In genomic region chr12:89289589-89290274, GRCm38 (mm10) we compare ENCODE assay signal across 19 mouse cellular contexts.
A peak's percentile ranks its signal among the peaks of the same experiment; 100 is the strongest.
DNase-seq lines count a peak whose midpoint lies in the region; ATAC-seq and TF ChIP-seq lines count a peak whose summit lies in the region.
"Had no signal": no experiment of that assay in that cellular context is flagged by ENCODE, and none has a peak within 500 bp of the region (broad histone marks: within the 10 kb centered on the region; RNA-seq: fewer than 3 reads in every experiment).

No protein-coding gene starts in this region.

- TF ChIP-seq CTCF in midbrain, postnatal 0 days (IDR thresholded peaks at IDR 0.05) = no peak

- H3K9ac ChIP-seq in hindbrain, embryonic 14.5 days = peak overlapping the region; percentile 5; the same call in 1 of the 2 replicates
- no peak overlapping the region for H3K9ac ChIP-seq in midbrain, postnatal 0 days (replicated peaks; ENCODE audit: low read length, poor library complexity, severe bottlenecking)
- H3K9ac ChIP-seq: limb, embryonic 15.5 days had no signal

- intact Hi-C loops in gastrocnemius, postnatal 14 days (cut with DNase I; ENCODE audit: low total_unique reads) = no loop called here

- peak; percentile 12 for DNase-seq in gastrocnemius, adult 18-20 months (ENCODE audit: low spot score)
- DNase-seq in gastrocnemius, postnatal 14 days = no peak
- peak; percentile 44 for DNase-seq in hindbrain, embryonic 14.5 days (ENCODE audit: low spot score)
- peak; percentile 65 for DNase-seq in midbrain, postnatal 0 days (ENCODE audit: low spot score)
- DNase-seq in cerebellum, postnatal 4 days (ENCODE audit: low spot score in 2 of 2) = no peak
- DNase-seq in right cerebral cortex, postnatal 4 days = no peak
- no peak for DNase-seq in kidney, adult 8-10 months
- DNase-seq: B cell, adult 2 months; cerebellum, adult 8-10 months; gastrocnemius, postnatal 10 days; heart, postnatal 10 days; lung, adult 18-20 months; lung, postnatal 4 days had no signal

- no peaks in the 10 kb centered on the region for H3K27me3 ChIP-seq in hindbrain, embryonic 14.5 days (ENCODE audit: control insufficient read depth, insufficient read depth, low read length)
- H3K27me3 ChIP-seq in midbrain, postnatal 0 days (ENCODE audit: insufficient read depth, low read length) = no peaks in the 10 kb centered on the region
- H3K27me3 ChIP-seq: limb, embryonic 15.5 days had no signal

- H3K9me3 ChIP-seq in hindbrain, embryonic 14.5 days (ENCODE audit: control insufficient read depth, low read length) = no peaks in the 10 kb centered on the region
- no peaks in the 10 kb centered on the region for H3K9me3 ChIP-seq in midbrain, postnatal 0 days (ENCODE audit: low read length)
- H3K9me3 ChIP-seq: embryonic facial prominence, embryonic 10.5 days; limb, embryonic 15.5 days had no signal

- H3K36me3 ChIP-seq in hindbrain, embryonic 14.5 days (replicated peaks; ENCODE audit: control insufficient read depth, insufficient read depth) = no peaks in the 10 kb centered on the region
- H3K36me3 ChIP-seq in midbrain, postnatal 0 days (ENCODE audit: insufficient read depth, low read length) = no peaks in the 10 kb centered on the region
- H3K36me3 ChIP-seq: embryonic facial prominence, embryonic 10.5 days; limb, embryonic 15.5 days had no signal

- WGBS in hindbrain, embryonic 14.5 days = 37% methylated on average over 4 of the region's 4 CpGs
- WGBS in midbrain, postnatal 0 days = 39% methylated on average over 4 of the region's 4 CpGs

- peak; percentile 82; the same call in 1 of the 2 replicates for ATAC-seq in hindbrain, embryonic 14.5 days (ENCODE audit: low FRiP score)
- peak; percentile 78; the same call in 1 of the 2 replicates for ATAC-seq in midbrain, postnatal 0 days (ENCODE audit: low FRiP score)
- ATAC-seq: intestine, embryonic 16.5 days had no signal

- peak overlapping the region; percentile 21; the same call in 1 of the 2 replicates for H3K27ac ChIP-seq in brown adipose tissue, adult 24 weeks (replicated peaks; ENCODE audit: low read depth, low read length)
- H3K27ac ChIP-seq in hindbrain, embryonic 14.5 days = peak overlapping the region; percentile 71
- peak overlapping the region; percentile 12; the same call in 1 of the 2 replicates for H3K27ac ChIP-seq in midbrain, postnatal 0 days (ENCODE audit: low read depth, low read length)
- H3K27ac ChIP-seq: embryonic facial prominence, embryonic 10.5 days; kidney, postnatal 0 days; limb, embryonic 15.5 days had no signal

- H3K4me3 ChIP-seq in brown adipose tissue, adult 24 weeks (ENCODE audit: insufficient read depth, low read depth, low read length) = no peak overlapping the region
- no peak overlapping the region for H3K4me3 ChIP-seq in hindbrain, embryonic 14.5 days (replicated peaks; ENCODE audit: low read length)
- no peak overlapping the region for H3K4me3 ChIP-seq in midbrain, postnatal 0 days (ENCODE audit: low read depth, low read length)
- H3K4me3 ChIP-seq: embryonic facial prominence, embryonic 10.5 days; erythroblast, embryonic 14.5 days; limb, embryonic 15.5 days had no signal

- H3K4me2 ChIP-seq in hindbrain, embryonic 14.5 days (replicated peaks) = no peak overlapping the region
- H3K4me2 ChIP-seq in midbrain, postnatal 0 days (ENCODE audit: low read depth, low read length, poor library complexity, severe bottlenecking) = no peak overlapping the region
- H3K4me2 ChIP-seq: limb, embryonic 15.5 days had no signal

- no peaks in the 10 kb centered on the region for H3K4me1 ChIP-seq in brown adipose tissue, adult 24 weeks (ENCODE audit: control insufficient read depth, insufficient read depth, insufficient read length, low read length)
- H3K4me1 ChIP-seq in hindbrain, embryonic 14.5 days (replicated peaks; ENCODE audit: control insufficient read depth, insufficient read depth, low read length) = peaks cover 23% of the 10 kb centered on the region
- H3K4me1 ChIP-seq in midbrain, postnatal 0 days (ENCODE audit: insufficient read depth, low read length) = peaks cover 2% of the 10 kb centered on the region; the same call in 1 of the 2 replicates
- H3K4me1 ChIP-seq: limb, embryonic 15.5 days had no signal

Comparison
In these comparisons a context has a peak if more than half of its experiments do, and no peak if none do; other contexts are left out.
1. DNase-seq: peak in gastrocnemius, adult 18-20 months (single experiment), hindbrain, embryonic 14.5 days (single experiment) and midbrain, postnatal 0 days (single experiment); none in gastrocnemius, postnatal 14 days (single experiment), cerebellum, postnatal 4 days (0 of 2), right cerebral cortex, postnatal 4 days (single experiment) and kidney, adult 8-10 months (0 of 2).
2. H3K27ac ChIP-seq: peak in every context shown above with its lines; median percentile 71 in hindbrain, embryonic 14.5 days; 21 in brown adipose tissue, adult 24 weeks; 12 in midbrain, postnatal 0 days.